Mouse (Mus musculus) cerebellum, adult 2 months (tissue): ENCODE measurements around the gene Bcl2a1d.
"Not testable (repeated sequence)": the region's sequence is repeated elsewhere in the genome, so short reads cannot be mapped to it uniquely, and the experiment has no call there.

Source experiments
- CTCF ChIP-seq: fragments of 200-500 bp; IDR thresholded peaks from 2 replicates; pipeline ENCODE4 v1.5.1; 2011; ENCODE audit warnings: low read depth, mild to moderate bottlenecking, control low read depth, low read length, moderate library complexity, borderline replicate concordance; ENCODE audit not compliant: insufficient read depth
- POLR2A ChIP-seq: fragments of 200-500 bp; IDR thresholded peaks from 2 replicates; pipeline ENCODE4 v1.6.1; 2011; ENCODE audit warnings: low read length, control low read depth, borderline replicate concordance; ENCODE audit not compliant: insufficient read depth

DNA sequence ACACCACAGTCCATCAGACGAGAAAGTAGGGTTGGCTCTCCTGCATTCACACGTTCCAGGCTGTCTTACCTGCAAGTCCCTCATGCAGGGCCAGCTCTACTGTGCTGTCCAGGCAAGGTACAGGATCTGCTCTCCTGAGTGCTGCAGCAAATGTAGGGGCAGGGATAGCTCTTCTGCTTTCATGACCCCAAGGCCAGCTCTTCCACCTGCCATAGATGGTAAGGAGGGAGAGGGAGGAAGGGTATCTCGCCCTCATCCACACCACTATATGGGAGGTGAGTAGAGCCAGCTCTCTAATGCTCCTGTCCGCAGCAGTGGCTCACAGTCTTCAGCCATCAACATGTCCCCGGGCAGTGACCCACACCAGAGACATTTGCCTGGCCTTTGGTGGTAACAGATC lies 37.8 kb upstream of the Bcl2a1d start:
- not testable (repeated sequence) for TF ChIP-seq CTCF, POLR2A
